Mouse (Mus musculus) liver, adult 2 months (tissue): ENCODE results near the gene P2rx3. TPM values are rescaled to one million over a fixed set of nuclear protein-coding genes. Genes with fewer than 3 reads are reported as not detected.

Experiments used
- DNase-seq: peaks from one replicate; pipeline ENCODE4 v3.0.0-alpha.2; 2011; ENCODE audit warnings: low read depth, low spot score; ENCODE audit errors: extremely low read depth
- H3K27ac ChIP-seq: fragments of 200-500 bp; replicated peaks from 2 replicates; pipeline ENCODE4 v1.5.1; 2012; ENCODE audit warnings: low read depth, mild to moderate bottlenecking, control low read depth, inconsistent platforms, low read length; ENCODE audit not compliant: insufficient read depth
- H3K27me3 ChIP-seq: fragments of 200-500 bp; 2 replicates; pipeline ENCODE4 v1.6.1; 2012; ENCODE audit warnings: mild to moderate bottlenecking, moderate library complexity, low read length, inconsistent platforms; ENCODE audit not compliant: control insufficient read depth, insufficient read depth
- H3K36me3 ChIP-seq: fragments of 200-500 bp; 2 replicates; pipeline ENCODE4 v1.6.1; 2012; ENCODE audit warnings: low read length, inconsistent platforms; ENCODE audit not compliant: control insufficient read depth, insufficient read depth
- H3K4me1 ChIP-seq: fragments of 200-500 bp; 2 replicates; pipeline ENCODE4 v1.6.1; 2011; ENCODE audit warnings: low read length; ENCODE audit not compliant: control insufficient read depth, insufficient read depth
- H3K4me3 ChIP-seq: fragments of 200-500 bp; 2 replicates; pipeline ENCODE4 v1.5.1; 2011; ENCODE audit warnings: low read depth, mild to moderate bottlenecking, control low read depth, low read length, moderate library complexity; ENCODE audit not compliant: insufficient read depth
- H3K79me2 ChIP-seq: fragments of 200-500 bp; 2 replicates; pipeline ENCODE4 v1.6.1; 2012; ENCODE audit warnings: inconsistent platforms, mild to moderate bottlenecking, low read length, moderate library complexity; ENCODE audit not compliant: control insufficient read depth, insufficient read depth
- H3K9ac ChIP-seq: fragments of 200-500 bp; 2 replicates; pipeline ENCODE4 v1.6.1; 2012; ENCODE audit warnings: low read depth, mild to moderate bottlenecking, control low read depth, inconsistent platforms, low read length
- CTCF ChIP-seq: fragments of 200-500 bp; IDR thresholded peaks from 2 replicates; pipeline ENCODE4 v1.5.1; 2011; ENCODE audit warnings: low read depth, low read length, control low read depth
- POLR2A ChIP-seq: fragments of 200-500 bp; IDR thresholded peaks from 2 replicates; pipeline ENCODE4 v1.6.1; 2011; ENCODE audit warnings: low read length, control low read depth; ENCODE audit not compliant: insufficient read depth; ENCODE audit errors: extremely low read depth
- WGBS: fragments of 180-500 bp; shearing (Covaris S2); methylation state at CpG from one replicate; pipeline ENCODE4 v1.1.7; 2018; 5-methylcytosine and 5-hydroxymethylcytosine counted together
- polyA plus RNA-seq: library from polyadenylated mRNA; depleted of rRNA; stranded (reverse); fragments of >200 nt; gene quantifications from 2 replicates; pipeline ENCODE4 v1.2.3, GENCODE M21; 2012; rRNA removed
- total RNA-seq: library from RNA; depleted of rRNA; stranded (reverse); fragments of >200 nt; gene quantifications from 2 replicates; pipeline ENCODE4 v1.2.3, GENCODE M21; 2014; rRNA removed

The P2rx3 gene
- total RNA-seq: 2.1 and 2.8 TPM in 2 replicates
- 1.2 and 2.1 TPM in 2 replicates for polyA plus RNA-seq

DNA sequence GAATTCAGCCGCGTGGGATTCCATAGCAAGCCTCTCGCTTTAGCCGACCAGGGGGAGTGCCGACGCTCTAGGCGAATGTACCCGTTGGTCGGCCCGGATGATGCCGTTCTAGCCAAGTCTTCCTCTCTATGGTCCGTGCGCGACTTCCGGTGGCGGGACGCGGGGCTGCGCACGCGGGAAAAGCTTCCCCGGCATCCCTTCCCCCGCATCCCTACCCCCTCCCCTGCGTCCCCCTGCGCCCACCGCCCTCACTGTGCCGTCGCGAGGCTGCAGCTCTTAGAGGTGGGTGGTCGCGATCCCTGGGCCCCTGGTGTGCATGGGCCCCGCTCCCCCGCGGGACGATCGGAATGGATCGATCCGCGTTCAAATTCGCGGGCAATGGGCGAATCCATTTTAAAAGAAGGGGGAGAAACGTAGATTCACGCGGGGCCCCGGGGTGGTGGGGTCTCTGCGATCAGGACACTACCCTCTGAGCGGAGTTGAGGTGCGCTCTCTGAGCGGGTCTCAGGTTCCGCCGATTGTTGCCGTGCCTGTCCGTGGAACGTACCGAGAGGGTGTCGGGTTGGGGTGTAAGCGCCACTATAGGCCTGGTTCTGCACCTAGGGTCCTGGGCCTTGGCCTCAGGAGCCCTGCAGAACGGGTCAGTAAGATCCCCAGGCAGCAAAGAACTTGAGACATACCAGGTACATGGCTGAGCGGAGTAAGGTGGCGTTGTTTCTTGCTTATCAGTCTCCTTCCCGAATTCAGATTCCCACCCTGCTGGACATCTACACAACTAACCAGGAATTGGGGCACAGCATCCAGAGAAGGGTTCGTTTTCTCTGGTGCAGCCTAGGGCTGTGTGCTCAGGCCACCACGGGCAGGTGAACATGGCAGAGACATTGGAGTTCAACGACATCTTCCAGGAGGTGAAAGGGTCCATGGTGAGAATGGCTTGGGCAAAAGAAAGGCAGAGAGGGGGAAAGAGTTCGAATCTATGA, at the start of gene P2rx3, which contains the start of gene Ssrp1:
Gene P2rx3 (minus strand): TSS at position 416 of the 980 bp plus-strand sequence.
Gene Ssrp1 (plus strand): TSS at position 188 of the 980 bp plus-strand sequence.
- peak within 1 kb of the TSS; percentile 75 for H3K9ac ChIP-seq
- H3K4me3 ChIP-seq: peak within 1 kb of the TSS; percentile 65
- H3K79me2 ChIP-seq: peaks cover 3% of the 10 kb centered on the region; the same call in 1 of the 2 replicates
- H3K27me3 ChIP-seq: no peaks in the 10 kb centered on the region
- under 1% methylated on average over 66 of the region's 66 CpGs for WGBS
- peak within 1 kb of the TSS; percentile 28 for H3K27ac ChIP-seq
- peak; percentile 77 for DNase-seq
- peaks cover 11% of the 10 kb centered on the region for H3K4me1 ChIP-seq
- TF ChIP-seq CTCF (0 out of 2 replicates have a peak, but pooled peaks have one; percentile 4), POLR2A (peak; percentile 37; the same call in 1 of the 2 replicates)
- peaks cover 20% of the 10 kb centered on the region for H3K36me3 ChIP-seq

DNA sequence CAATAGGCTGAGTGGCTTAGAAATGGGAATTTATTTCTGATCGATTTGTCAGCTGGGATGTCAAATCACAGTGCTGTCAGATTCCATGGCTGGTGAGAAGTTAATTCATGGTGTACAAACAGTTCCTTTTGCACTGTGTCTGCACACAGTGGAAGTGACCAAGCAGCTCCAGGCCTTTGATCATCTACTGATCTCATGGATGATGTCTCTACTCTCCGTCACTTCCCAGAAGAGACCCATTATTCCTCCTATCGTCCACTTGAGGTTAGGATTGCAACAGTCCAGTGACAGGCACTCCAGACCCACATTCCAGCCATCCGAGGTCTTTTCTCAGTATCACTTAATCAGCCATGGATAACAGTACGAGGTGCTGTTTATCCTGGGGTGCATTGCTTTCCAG, 36.5 kb upstream of the P2rx3 start:
- no peak for DNase-seq
- Histone ChIP-seq H3K4me1 (peaks cover 17% of the 10 kb centered on the region), H3K9ac (no peak overlapping the region), H3K27me3 (no peaks in the 10 kb centered on the region), H3K79me2 (no peaks in the 10 kb centered on the region), H3K4me3 (no peak overlapping the region), H3K27ac (no peak overlapping the region), H3K36me3 (peaks cover 5% of the 10 kb centered on the region; the same call in 1 of the 2 replicates)
- no peak for TF ChIP-seq CTCF
- no peak for TF ChIP-seq POLR2A
- WGBS: 89% methylated on average over 5 of the region's 5 CpGs

DNA sequence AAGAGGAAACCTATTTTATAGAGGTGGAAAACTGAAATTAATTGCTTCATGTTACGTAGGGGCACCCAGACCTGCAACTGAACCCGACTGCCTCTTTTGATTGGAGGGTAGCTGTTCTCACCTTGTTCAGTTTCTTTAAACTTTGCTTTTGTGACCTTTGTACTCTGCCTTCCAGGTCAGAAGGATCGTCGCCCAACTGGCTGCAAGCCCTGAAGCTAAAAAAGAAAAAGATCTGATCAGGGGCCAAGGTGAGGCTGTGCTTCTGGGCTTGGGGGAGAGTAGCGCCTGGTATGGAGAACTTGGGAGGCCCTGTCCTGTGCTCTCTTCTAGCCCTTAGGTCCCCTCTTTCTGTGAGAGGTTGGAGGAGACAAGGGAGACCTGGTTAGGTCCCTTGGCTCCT, 34.7 kb upstream of the P2rx3 start:
- Histone ChIP-seq H3K9ac (no peak overlapping the region), H3K36me3 (peaks cover 5% of the 10 kb centered on the region; the same call in 1 of the 2 replicates), H3K27me3 (no peaks in the 10 kb centered on the region), H3K27ac (peak overlapping the region; percentile 82), H3K4me1 (peaks cover 20% of the 10 kb centered on the region), H3K4me3 (no peak overlapping the region), H3K79me2 (no peaks in the 10 kb centered on the region)
- WGBS: 28% methylated on average over 5 of the region's 5 CpGs
- TF ChIP-seq POLR2A (no peak), CTCF (no peak)
- peak; percentile 90 for DNase-seq

DNA sequence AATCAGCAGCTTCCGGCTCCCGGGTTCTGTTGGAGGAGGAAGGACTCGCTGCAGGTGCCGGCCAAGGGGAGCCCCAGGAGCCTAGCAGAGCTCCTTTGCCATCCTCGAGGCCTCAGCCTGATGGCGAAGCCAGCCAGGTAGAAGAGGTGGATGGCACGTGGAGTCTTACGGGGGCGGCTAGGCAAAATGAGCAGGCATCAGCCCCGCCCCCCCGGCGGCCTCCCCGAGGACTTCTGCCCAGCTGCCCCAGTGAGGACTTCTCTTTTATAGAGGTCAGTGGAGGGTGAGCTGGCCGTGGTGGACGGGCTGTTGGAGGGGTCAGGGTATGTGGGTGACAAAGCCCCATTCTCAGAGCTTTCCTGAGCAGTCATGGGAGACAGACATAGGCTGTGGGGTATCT, 32.8 kb upstream of the P2rx3 start:
- 79% methylated on average over 15 of the region's 15 CpGs for WGBS
- no peaks in the 10 kb centered on the region for H3K27me3 ChIP-seq
- TF ChIP-seq POLR2A (no peak), CTCF (no peak)
- no peaks in the 10 kb centered on the region for H3K79me2 ChIP-seq
- no peak for DNase-seq
- no peak overlapping the region for H3K27ac ChIP-seq
- H3K9ac ChIP-seq: no peak overlapping the region
- no peak overlapping the region for H3K4me3 ChIP-seq
- peaks cover 34% of the 10 kb centered on the region for H3K4me1 ChIP-seq
- H3K36me3 ChIP-seq: peaks cover 7% of the 10 kb centered on the region

DNA sequence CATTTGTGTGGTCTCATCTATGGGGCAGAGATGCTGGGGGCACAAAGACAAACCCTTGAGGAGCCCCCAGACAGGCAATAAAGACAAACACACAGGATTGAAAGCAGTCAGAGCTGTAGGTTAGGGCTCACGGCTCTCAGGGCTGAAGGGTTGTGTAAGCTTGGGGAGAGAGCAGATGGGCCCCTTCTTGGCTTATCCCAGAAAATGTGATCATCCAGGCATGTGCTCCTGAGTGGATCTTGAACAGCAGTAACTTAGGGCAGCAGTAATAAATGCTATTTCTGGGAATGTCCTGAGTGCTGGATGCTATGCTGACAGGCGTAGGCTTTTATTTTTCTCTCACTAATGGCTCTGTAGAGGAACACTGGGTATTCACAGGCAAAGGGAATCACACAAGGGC, 31.4 kb upstream of the P2rx3 start:
- Histone ChIP-seq H3K36me3 (peaks cover 4% of the 10 kb centered on the region), H3K4me3 (no peak overlapping the region), H3K4me1 (peaks cover 43% of the 10 kb centered on the region), H3K79me2 (no peaks in the 10 kb centered on the region), H3K27me3 (no peaks in the 10 kb centered on the region), H3K27ac (no peak overlapping the region), H3K9ac (no peak overlapping the region)
- no peak for TF ChIP-seq POLR2A
- TF ChIP-seq CTCF: no peak
- 88% methylated on average over 2 of the region's 2 CpGs for WGBS
- no peak for DNase-seq
